Mouse (Mus musculus): ENCODE data around the gene Catsperz. TPM values are rescaled to one million over a fixed set of nuclear protein-coding genes. Genes with fewer than 3 reads are reported as not detected.
A peak's percentile ranks its signal among the peaks of the same experiment; 100 is the strongest.

Catsperz gene
- polyA plus RNA-seq, 1 experiment from 2014 or later, result 1.4 TPM

- 80% methylated on average over 1 of the region's 1 CpGs for WGBS
- ATAC-seq (ENCODE audit: insufficient number of reproducible peaks, insufficient read depth, low FRiP score, low read depth), result no peak
- no peaks in the 10 kb centered on the region for H3K9me3 ChIP-seq (ENCODE audit: control insufficient read depth, low read length)
- H3K27me3 ChIP-seq (ENCODE audit: control insufficient read depth, insufficient read depth, low read length), result no peaks in the 10 kb centered on the region
- no peaks in the 10 kb centered on the region for H3K4me1 ChIP-seq (ENCODE audit: control insufficient read depth in 2 of 2, insufficient read depth in 2 of 2, low read length in 2 of 2)
- no peak overlapping the region for H3K9ac ChIP-seq (ENCODE audit: low read length)
- no peak overlapping the region for H3K4me3 ChIP-seq (ENCODE audit: control insufficient read depth in 1 of 2, insufficient read depth in 1 of 2, low read depth in 1 of 2, low read length in 2 of 2)
- no peak overlapping the region for H3K4me2 ChIP-seq (ENCODE audit: low read length)
- H3K36me3 ChIP-seq (ENCODE audit: control insufficient read depth, insufficient read depth, low read length), result no peaks in the 10 kb centered on the region
- no peak overlapping the region for H3K27ac ChIP-seq (replicated peaks in 1 of 2; ENCODE audit: control insufficient read depth in 1 of 2, insufficient read depth in 1 of 2, low read depth in 2 of 2, low read length in 2 of 2)
These were observed 50.9 kb downstream of the Catsperz start for GRCm38 (mm10) chr19:6874257-6874656.

GRCm38 (mm10) chr19:6872701-6873100, 52.5 kb downstream of the Catsperz start:
- H3K4me3 ChIP-seq (ENCODE audit: control insufficient read depth in 1 of 2, insufficient read depth in 1 of 2, low read depth in 1 of 2, low read length in 2 of 2), result no peak overlapping the region
- 68% methylated on average over 3 of the region's 3 CpGs for WGBS
- no peak overlapping the region for H3K9ac ChIP-seq (ENCODE audit: low read length)
- ATAC-seq (ENCODE audit: insufficient number of reproducible peaks, insufficient read depth, low FRiP score, low read depth), result no peak
- H3K27ac ChIP-seq (replicated peaks in 1 of 2; ENCODE audit: control insufficient read depth in 1 of 2, insufficient read depth in 1 of 2, low read depth in 2 of 2, low read length in 2 of 2), result no peak overlapping the region
- no peak overlapping the region for H3K4me2 ChIP-seq (ENCODE audit: low read length)
- no peaks in the 10 kb centered on the region for H3K27me3 ChIP-seq (ENCODE audit: control insufficient read depth, insufficient read depth, low read length)
- H3K9me3 ChIP-seq (ENCODE audit: control insufficient read depth, low read length), result no peaks in the 10 kb centered on the region
- no peaks in the 10 kb centered on the region for H3K36me3 ChIP-seq (ENCODE audit: control insufficient read depth, insufficient read depth, low read length)
- no peaks in the 10 kb centered on the region for H3K4me1 ChIP-seq (ENCODE audit: control insufficient read depth in 2 of 2, insufficient read depth in 2 of 2, low read length in 2 of 2)

Small RNA genes lying within 50 kb of the gene (microRNA-seq; reads per million reads assigned to microRNA genes)
- gene Mir6990, result 2.8 reads per million, percentile 3 among the genes with 10 or more reads in this experiment

Other genes with a start within 250 kb of the Catsperz start
- gene Rps6ka4, start 84.7 kb downstream of the Catsperz start, polyA plus RNA-seq (2014; fragmentation: Nextera tagmentation; extraction: Ambion mirVana), result 11.1 and 13.9 TPM in 2 replicates
- gene Ccdc88b, start 67.2 kb downstream of the Catsperz start, polyA plus RNA-seq (2014; fragmentation: Nextera tagmentation; extraction: Ambion mirVana), result 0.22 and 0.65 TPM in 2 replicates
- 81.9 and 95.0 TPM in 2 replicates for gene Trmt112, start 15.7 kb downstream of the Catsperz start, polyA plus RNA-seq (2014; fragmentation: Nextera tagmentation; extraction: Ambion mirVana)
- gene Prdx5, start 15.3 kb downstream of the Catsperz start, polyA plus RNA-seq (2014; fragmentation: Nextera tagmentation; extraction: Ambion mirVana), result 192 and 210 TPM in 2 replicates
- gene Esrra, start 3.6 kb downstream of the Catsperz start, polyA plus RNA-seq (2014; fragmentation: Nextera tagmentation; extraction: Ambion mirVana), result 14.4 and 18.0 TPM in 2 replicates
- gene Kcnk4, start 9.1 kb upstream of the Catsperz start, polyA plus RNA-seq (2014; fragmentation: Nextera tagmentation; extraction: Ambion mirVana), result 0.27 and 0.46 TPM in 2 replicates
- gene Bad, start 16.5 kb upstream of the Catsperz start, polyA plus RNA-seq (2014; fragmentation: Nextera tagmentation; extraction: Ambion mirVana), result 55.9 and 58.0 TPM in 2 replicates
- 20.7 and 20.8 TPM in 2 replicates for gene Gpr137, start 17.1 kb upstream of the Catsperz start, polyA plus RNA-seq (2014; fragmentation: Nextera tagmentation; extraction: Ambion mirVana)
- gene Ppp1r14b, start 49.6 kb upstream of the Catsperz start, polyA plus RNA-seq (2014; fragmentation: Nextera tagmentation; extraction: Ambion mirVana), result 170 and 184 TPM in 2 replicates
- gene Plcb3, start 51.1 kb upstream of the Catsperz start, polyA plus RNA-seq (2014; fragmentation: Nextera tagmentation; extraction: Ambion mirVana), result 15.2 and 16.8 TPM in 2 replicates
- 64.2 and 65.1 TPM in 2 replicates for gene Fkbp2, start 55.1 kb upstream of the Catsperz start, polyA plus RNA-seq (2014; fragmentation: Nextera tagmentation; extraction: Ambion mirVana)
- gene Vegfb, start 62.3 kb upstream of the Catsperz start, polyA plus RNA-seq (2014; fragmentation: Nextera tagmentation; extraction: Ambion mirVana), result 141 and 153 TPM in 2 replicates
- gene Dnajc4, start 67.2 kb upstream of the Catsperz start, polyA plus RNA-seq (2014; fragmentation: Nextera tagmentation; extraction: Ambion mirVana), result 40.0 and 42.9 TPM in 2 replicates
- 29.7 and 31.8 TPM in 2 replicates for gene Nudt22, start 70.7 kb upstream of the Catsperz start, polyA plus RNA-seq (2014; fragmentation: Nextera tagmentation; extraction: Ambion mirVana)
- 20.0 and 22.0 TPM in 2 replicates for gene Trpt1, start 70.8 kb upstream of the Catsperz start, polyA plus RNA-seq (2014; fragmentation: Nextera tagmentation; extraction: Ambion mirVana)
- 5.2 and 6.6 TPM in 2 replicates for gene Fermt3, start 94.1 kb upstream of the Catsperz start, polyA plus RNA-seq (2014; fragmentation: Nextera tagmentation; extraction: Ambion mirVana)
- gene Stip1, start 114.6 kb upstream of the Catsperz start, polyA plus RNA-seq (2014; fragmentation: Nextera tagmentation; extraction: Ambion mirVana), result 174 and 175 TPM in 2 replicates
- gene Macrod1, start 131.4 kb upstream of the Catsperz start, polyA plus RNA-seq (2014; fragmentation: Nextera tagmentation; extraction: Ambion mirVana), result 50.5 and 53.0 TPM in 2 replicates
- gene Flrt1, start 180.3 kb upstream of the Catsperz start, polyA plus RNA-seq (2014; fragmentation: Nextera tagmentation; extraction: Ambion mirVana), result 1.4 and 1.5 TPM in 2 replicates

Data from heart, embryonic 14.5 days (tissue).